Mouse (Mus musculus) liver, adult 2 months (tissue): ENCODE measurements around the gene Eif2b5.

ENCODE experiments used
- CTCF ChIP-seq: fragments of 200-500 bp; IDR thresholded peaks from 2 replicates; pipeline ENCODE4 v1.5.1; 2011; ENCODE audit warnings: low read depth, low read length, control low read depth
- POLR2A ChIP-seq: fragments of 200-500 bp; IDR thresholded peaks from 2 replicates; pipeline ENCODE4 v1.6.1; 2011; ENCODE audit warnings: low read length, control low read depth; ENCODE audit not compliant: insufficient read depth; ENCODE audit errors: extremely low read depth

DNA sequence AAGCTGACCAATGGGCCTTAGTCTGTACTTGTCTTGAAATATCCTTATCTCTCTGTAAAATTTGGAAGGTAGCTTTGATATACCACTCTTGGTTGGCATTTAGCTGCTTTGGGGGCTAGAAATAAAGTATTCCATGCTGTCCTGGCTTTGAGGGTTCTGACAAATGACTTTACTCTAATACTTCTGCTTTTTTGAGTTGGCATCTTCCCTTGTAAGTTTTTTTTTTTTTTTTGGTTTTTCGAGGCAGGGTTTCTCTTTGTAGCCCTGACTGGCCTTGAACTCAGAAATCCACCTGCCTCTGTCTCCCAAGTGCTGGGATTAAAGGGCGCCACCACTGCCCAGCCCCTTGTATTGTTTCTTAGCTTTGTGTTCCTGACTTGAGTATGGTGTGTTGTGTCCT lies 5.2 kb upstream of the Eif2b5 start:
- TF ChIP-seq POLR2A (no peak), CTCF (no peak)
